Mouse (Mus musculus) liver, postnatal 0 days (tissue): ENCODE results near the gene Gm21985.

Source experiments
- CTCF ChIP-seq: sonication (generic); IDR thresholded peaks from 2 replicates; pipeline ENCODE4 v1.5.1; 2016; ENCODE audit warnings: antibody characterized with exemption, low read depth
- EP300 ChIP-seq: IDR thresholded peaks from 2 replicates; pipeline ENCODE4 v1.6.1; 2016; ENCODE audit warnings: antibody characterized with exemption, low read depth, mild to moderate bottlenecking

GRCm38 (mm10) chr2:112328069-112328777 is 62.1 kb downstream of the Gm21985 start:
- TF ChIP-seq CTCF (no peak), EP300 (no peak)
